Mouse (Mus musculus) midbrain, embryonic 11.5 days (tissue): Measurements from ENCODE around the gene Ablim1. TPM values are rescaled to one million over a fixed set of nuclear protein-coding genes. Genes with fewer than 3 reads are reported as not detected.

Experiments used
- ATAC-seq: fragments of 200-750 bp; cut with Nextera tagmentation; 2 replicates; pipeline ENCODE4 v1.8.0; 2017; ENCODE audit warnings: moderate TSS enrichment, moderate library complexity; ENCODE audit not compliant: low FRiP score
- DNase-seq: peaks from one replicate; pipeline ENCODE4 v3.0.0; 2015; ENCODE audit warnings: low spot score; ENCODE audit errors: missing footprints
- H3K27ac ChIP-seq: fragments of 300-500 bp; sonication (generic); 2 replicates; pipeline ENCODE4 v1.5.1; 2014; ENCODE audit warnings: low read depth, low read length
- H3K27me3 ChIP-seq: fragments of 300-500 bp; sonication (generic); 2 replicates; pipeline ENCODE4 v1.6.1; 2014; ENCODE audit warnings: mild to moderate bottlenecking, low read length, moderate library complexity, mixed read lengths; ENCODE audit not compliant: control insufficient read depth, insufficient read depth
- H3K36me3 ChIP-seq: fragments of 300-500 bp; sonication (generic); 2 replicates; pipeline ENCODE4 v1.6.1; 2014; ENCODE audit warnings: mild to moderate bottlenecking, low read length, moderate library complexity, mixed read lengths; ENCODE audit not compliant: control insufficient read depth, insufficient read depth
- H3K4me1 ChIP-seq: fragments of 300-500 bp; sonication (generic); 2 replicates; pipeline ENCODE4 v1.6.1; 2014; ENCODE audit warnings: low read length; ENCODE audit not compliant: control insufficient read depth, insufficient read depth
- H3K4me2 ChIP-seq: fragments of 300-500 bp; sonication (generic); 2 replicates; pipeline ENCODE4 v1.6.1; 2014; ENCODE audit warnings: mild to moderate bottlenecking, moderate library complexity
- H3K4me3 ChIP-seq: fragments of 300-500 bp; sonication (generic); 2 replicates; pipeline ENCODE4 v1.5.1; 2014; ENCODE audit warnings: low read depth, low read length
- H3K9ac ChIP-seq: fragments of 300-500 bp; sonication (generic); 2 replicates; pipeline ENCODE4 v1.6.1; 2014; ENCODE audit warnings: low read length
- H3K9me3 ChIP-seq: fragments of 300-500 bp; sonication (generic); 2 replicates; pipeline ENCODE4 v1.6.1; 2016; ENCODE audit warnings: low read length; ENCODE audit not compliant: control insufficient read depth
- WGBS: fragments of 180-500 bp; shearing (Covaris S2); extraction: QIAGEN DNeasy Blood & Tissue Kit; methylation state at CpG from one replicate; pipeline ENCODE4 v1.1.7; 2014; 5-methylcytosine and 5-hydroxymethylcytosine counted together
- polyA plus RNA-seq: library from polyadenylated mRNA; unstranded; fragments of >200 nt; fragmentation: Nextera tagmentation; extraction: Ambion mirVana; gene quantifications from 2 replicates; pipeline ENCODE4 v1.2.1, GENCODE M21; 2014

The Ablim1 gene
- polyA plus RNA-seq, 1 experiment from 2014 or later = 18.3 TPM

DNA sequence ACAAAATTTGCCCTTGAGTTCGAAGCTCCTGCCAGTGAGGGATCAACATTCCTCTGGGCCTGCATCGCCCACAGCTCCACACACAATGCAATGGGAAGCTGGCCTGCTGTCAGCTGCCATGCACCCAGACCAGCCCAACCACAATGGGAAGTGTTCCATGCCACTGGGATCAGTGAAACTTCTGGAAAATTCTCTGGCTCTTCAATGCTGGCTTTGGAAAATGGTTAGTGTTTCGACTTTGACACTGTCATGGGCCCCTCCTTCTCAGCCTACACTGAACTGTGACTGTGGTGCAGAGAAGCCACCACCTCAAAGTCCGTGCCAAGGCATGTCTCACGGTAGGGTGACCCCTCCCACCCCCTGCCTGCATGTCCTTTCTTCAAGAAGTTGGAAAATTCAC, 125.3 kb downstream of the Ablim1 start:
- H3K36me3 ChIP-seq = no peaks in the 10 kb centered on the region
- no peaks in the 10 kb centered on the region for H3K4me1 ChIP-seq
- H3K9me3 ChIP-seq = no peaks in the 10 kb centered on the region
- ATAC-seq = no peak
- H3K27ac ChIP-seq = no peak overlapping the region
- no peak overlapping the region for H3K9ac ChIP-seq
- H3K4me3 ChIP-seq = no peak overlapping the region
- 79% methylated on average over 5 of the region's 5 CpGs for WGBS
- peak; percentile 82 for DNase-seq
- H3K4me2 ChIP-seq = no peak overlapping the region
- no peaks in the 10 kb centered on the region for H3K27me3 ChIP-seq

DNA sequence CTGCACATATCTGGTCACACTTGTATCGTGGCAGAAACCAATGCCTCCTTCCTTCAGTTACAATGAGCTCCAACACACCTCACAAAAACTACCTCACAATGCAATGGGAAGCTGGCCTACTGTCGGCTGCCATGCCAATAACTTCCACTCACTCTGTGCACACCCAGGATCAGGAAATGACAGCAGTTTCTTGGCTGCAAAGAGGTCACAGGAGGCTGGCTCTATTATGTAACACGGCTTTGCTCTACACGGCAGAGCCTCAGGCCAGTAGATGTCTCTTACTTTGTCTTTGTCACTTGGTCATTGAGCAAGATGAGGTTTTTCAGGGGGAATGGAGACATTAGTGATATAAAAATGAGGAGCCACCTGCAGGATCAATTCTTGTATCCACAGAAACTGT, 126.2 kb downstream of the Ablim1 start:
- no peak for ATAC-seq

DNA sequence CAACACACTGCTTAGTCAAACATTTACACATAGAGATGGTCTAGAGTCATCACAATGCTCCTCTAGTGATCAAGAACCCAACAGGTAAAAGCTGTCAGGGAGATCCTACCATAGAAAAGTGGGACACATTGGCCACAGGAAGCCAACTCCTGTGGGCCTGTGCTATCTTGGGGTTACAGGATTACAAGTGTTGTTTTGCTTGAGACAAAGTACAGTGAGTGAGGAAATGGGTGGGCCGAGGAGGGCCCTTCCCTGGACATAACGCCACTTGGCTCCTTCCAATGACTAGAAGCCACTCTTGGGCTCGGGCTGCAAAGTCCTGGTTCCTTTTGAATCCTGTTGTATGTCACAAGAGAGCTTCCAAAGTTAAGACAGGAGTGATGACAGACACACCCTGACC, 129.7 kb downstream of the Ablim1 start:
- Histone ChIP-seq H3K36me3 (no peaks in the 10 kb centered on the region), H3K27me3 (no peaks in the 10 kb centered on the region), H3K27ac (no peak overlapping the region), H3K4me3 (no peak overlapping the region), H3K9me3 (no peaks in the 10 kb centered on the region), H3K4me1 (no peaks in the 10 kb centered on the region), H3K4me2 (no peak overlapping the region), H3K9ac (no peak overlapping the region)
- WGBS = 93% methylated on average over 3 of the region's 3 CpGs
- DNase-seq (no peak), ATAC-seq (no peak)

More for the DNA sequence above, 126.2 kb downstream of the Ablim1 start:
- Histone ChIP-seq H3K9ac (no peak overlapping the region), H3K27ac (no peak overlapping the region), H3K9me3 (no peaks in the 10 kb centered on the region), H3K4me2 (no peak overlapping the region), H3K4me1 (no peaks in the 10 kb centered on the region), H3K36me3 (no peaks in the 10 kb centered on the region), H3K27me3 (no peaks in the 10 kb centered on the region), H3K4me3 (no peak overlapping the region)
- WGBS = 86% methylated on average over 4 of the region's 4 CpGs
- peak; percentile 56 for DNase-seq

DNA sequence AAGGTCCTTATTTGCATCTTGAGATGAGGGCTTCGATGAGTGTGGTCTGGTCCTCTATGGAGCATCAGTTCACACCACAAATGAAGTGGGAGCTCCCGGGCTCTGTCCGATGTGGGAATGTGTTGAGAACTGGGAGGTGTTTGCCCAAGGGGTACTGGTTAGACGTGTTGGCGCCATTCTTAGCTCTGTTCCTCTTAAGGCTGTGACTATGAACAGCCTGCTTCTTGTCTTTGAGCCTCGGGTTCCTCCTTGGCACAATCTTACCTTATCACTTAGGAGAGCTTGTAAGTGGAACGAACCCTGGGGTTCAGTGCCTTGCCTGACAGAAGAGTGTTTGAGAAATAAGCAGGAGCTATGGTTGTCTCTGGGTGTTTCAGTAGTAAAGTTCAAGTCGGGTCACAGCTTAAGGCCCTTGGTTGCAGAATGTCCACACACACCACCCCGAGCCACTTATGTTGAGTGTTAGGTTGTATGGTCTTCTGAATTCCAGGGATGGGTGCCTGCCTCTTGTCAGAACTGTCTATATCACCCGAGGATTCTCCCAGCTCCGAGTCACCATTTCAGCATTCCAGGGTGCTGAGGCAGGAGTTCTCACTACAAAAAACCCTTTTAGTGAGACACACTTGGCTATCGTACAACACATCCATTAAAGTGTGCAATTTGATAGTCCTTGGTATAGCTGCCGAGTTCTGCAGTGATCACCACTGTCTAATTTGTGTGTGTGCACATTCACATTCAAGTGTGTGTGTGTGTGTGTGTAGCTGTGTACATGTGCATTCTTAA, 131.6 kb downstream of the Ablim1 start:
- Histone ChIP-seq H3K4me1 (no peaks in the 10 kb centered on the region), H3K9ac (no peak overlapping the region), H3K4me3 (no peak overlapping the region), H3K9me3 (no peaks in the 10 kb centered on the region), H3K36me3 (no peaks in the 10 kb centered on the region), H3K4me2 (no peak overlapping the region), H3K27me3 (no peaks in the 10 kb centered on the region), H3K27ac (no peak overlapping the region)
- no peak for ATAC-seq
- DNase-seq = no peak
- 90% methylated on average over 13 of the region's 13 CpGs for WGBS

DNA sequence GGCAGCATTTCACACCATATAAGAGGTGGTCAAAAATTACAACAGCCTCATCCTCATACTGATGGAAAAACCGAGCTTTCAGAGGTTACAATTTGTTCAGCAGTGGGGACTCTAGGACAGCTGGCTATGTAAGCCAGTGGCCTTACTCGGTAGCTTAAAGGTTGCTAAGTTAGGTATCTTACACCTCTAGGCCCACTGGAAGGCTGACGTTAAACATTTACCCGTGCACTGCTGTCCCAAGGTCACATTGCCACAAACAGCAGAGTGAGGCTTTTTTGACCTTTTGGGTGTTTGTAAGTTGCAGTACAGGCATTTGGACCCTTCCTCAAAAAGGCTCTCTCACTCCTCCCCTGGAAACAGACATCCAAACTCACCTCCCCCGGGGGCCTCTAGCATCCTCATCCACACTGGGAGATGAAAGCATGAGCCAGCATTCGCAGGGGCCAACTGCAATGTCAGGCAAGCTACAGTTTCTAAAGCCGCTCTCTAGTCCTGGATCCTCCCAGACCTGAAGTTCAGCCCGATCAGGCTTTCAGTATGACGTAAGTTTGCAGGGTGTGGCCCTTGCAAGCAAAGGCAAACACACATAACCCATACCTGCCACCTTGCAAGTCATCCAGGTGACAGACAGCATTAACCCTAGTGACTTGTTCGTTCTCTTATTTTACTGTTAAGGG, 132.7 kb downstream of the Ablim1 start:
- Histone ChIP-seq H3K4me1 (no peaks in the 10 kb centered on the region), H3K27ac (no peak overlapping the region), H3K4me3 (no peak overlapping the region), H3K9me3 (no peaks in the 10 kb centered on the region), H3K27me3 (no peaks in the 10 kb centered on the region), H3K9ac (no peak overlapping the region), H3K36me3 (no peaks in the 10 kb centered on the region), H3K4me2 (no peak overlapping the region)
- ATAC-seq (no peak), DNase-seq (no peak)
- WGBS = 93% methylated on average over 10 of the region's 10 CpGs

DNA sequence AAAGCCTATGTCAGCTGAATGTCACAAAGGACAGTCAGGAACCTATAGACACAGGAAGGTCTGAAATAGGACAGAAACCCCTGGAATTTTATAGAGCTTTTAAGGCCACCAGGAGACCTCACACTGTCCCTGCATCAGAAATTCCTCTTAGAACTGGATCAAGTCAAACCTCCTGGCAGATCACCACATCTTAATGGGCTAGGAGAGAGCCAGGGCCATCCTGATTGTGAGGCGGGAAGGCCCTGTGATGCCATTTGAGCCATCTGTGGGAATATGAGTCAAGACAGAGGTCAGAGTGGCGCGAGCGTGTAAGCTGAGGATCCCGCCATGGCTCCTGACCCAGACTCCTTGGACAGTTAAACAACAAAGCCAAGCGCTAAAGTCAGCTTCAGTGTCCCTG, 133.4 kb downstream of the Ablim1 start:
- no peaks in the 10 kb centered on the region for H3K9me3 ChIP-seq
- ATAC-seq = no peak

DNA sequence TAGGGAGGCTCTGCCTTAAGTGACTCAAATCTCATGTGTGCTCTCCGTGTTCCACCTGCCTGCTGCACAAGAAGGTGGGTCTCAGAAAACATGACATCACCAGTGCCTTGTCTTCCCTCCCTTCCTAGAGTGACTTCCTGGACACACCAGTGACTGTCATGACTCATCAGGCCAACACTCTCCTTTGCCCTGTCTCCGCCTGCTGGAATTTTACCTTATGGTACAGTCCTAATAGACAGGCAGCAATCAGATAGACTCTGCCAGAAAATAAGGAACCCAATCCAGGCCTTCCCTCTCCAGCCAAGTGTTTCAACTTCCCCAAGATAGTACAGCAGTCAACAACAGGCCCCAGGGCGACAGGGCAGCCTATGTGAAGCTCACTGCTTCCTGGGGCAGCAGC, 133.8 kb downstream of the Ablim1 start:
- Histone ChIP-seq H3K4me1 (no peaks in the 10 kb centered on the region), H3K27me3 (no peaks in the 10 kb centered on the region), H3K9me3 (no peaks in the 10 kb centered on the region), H3K36me3 (no peaks in the 10 kb centered on the region), H3K4me2 (no peak overlapping the region), H3K4me3 (no peak overlapping the region), H3K9ac (no peak overlapping the region), H3K27ac (no peak overlapping the region)
- DNase-seq (no peak), ATAC-seq (no peak)
- 90% methylated on average over 3 of the region's 3 CpGs for WGBS

More for the DNA sequence above, 133.4 kb downstream of the Ablim1 start:
- Histone ChIP-seq H3K36me3 (no peaks in the 10 kb centered on the region), H3K27ac (no peak overlapping the region), H3K4me3 (no peak overlapping the region), H3K9ac (no peak overlapping the region), H3K4me1 (no peaks in the 10 kb centered on the region), H3K4me2 (no peak overlapping the region), H3K27me3 (no peaks in the 10 kb centered on the region)
- 93% methylated on average over 6 of the region's 6 CpGs for WGBS
- DNase-seq = no peak

DNA sequence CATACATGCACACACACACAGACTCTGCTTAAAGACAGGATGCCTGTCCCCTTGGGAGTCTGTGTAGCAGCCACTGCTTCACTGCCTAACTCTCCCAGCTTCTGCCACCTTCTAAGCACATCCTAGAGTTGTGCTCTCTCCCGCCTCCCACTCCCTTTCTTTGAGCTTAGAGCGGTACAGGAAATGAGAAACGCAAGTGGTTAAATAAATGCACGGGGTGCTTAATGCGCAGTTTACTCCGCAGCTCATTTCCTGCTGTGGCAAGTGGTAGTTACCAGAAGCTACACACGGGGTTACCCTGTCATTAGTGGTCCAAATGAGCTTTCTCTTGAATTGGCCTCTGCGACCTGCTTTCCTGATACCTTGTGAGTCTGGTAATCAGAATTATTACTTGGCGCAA, 134.4 kb downstream of the Ablim1 start:
- Histone ChIP-seq H3K4me2 (no peak overlapping the region), H3K27me3 (no peaks in the 10 kb centered on the region), H3K9ac (no peak overlapping the region), H3K4me3 (no peak overlapping the region), H3K27ac (no peak overlapping the region), H3K4me1 (no peaks in the 10 kb centered on the region), H3K9me3 (no peaks in the 10 kb centered on the region), H3K36me3 (no peaks in the 10 kb centered on the region)
- ATAC-seq (no peak), DNase-seq (no peak)
- 86% methylated on average over 9 of the region's 9 CpGs for WGBS

DNA sequence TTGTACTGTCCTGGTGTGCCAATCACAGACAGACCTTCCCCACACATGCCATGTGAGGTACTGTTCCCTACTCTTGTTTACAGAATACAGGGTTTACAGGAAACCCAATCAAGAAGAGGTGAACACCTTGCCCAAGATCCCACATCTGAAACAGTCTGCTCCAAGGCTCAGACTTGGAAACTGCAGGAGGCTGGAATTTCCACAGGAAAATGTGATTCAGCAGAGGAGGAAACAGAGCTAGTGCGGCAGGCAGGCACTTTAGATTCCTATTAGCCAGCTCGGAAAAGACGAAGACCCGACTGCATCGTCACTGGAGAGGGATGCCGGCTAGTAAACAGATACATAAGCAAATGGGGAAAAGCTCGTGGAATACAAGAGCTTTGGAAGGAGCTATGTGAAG, 135.4 kb downstream of the Ablim1 start:
- no peak for ATAC-seq
- Histone ChIP-seq H3K27ac (no peak overlapping the region), H3K9me3 (no peaks in the 10 kb centered on the region), H3K4me1 (no peaks in the 10 kb centered on the region), H3K4me2 (no peak overlapping the region), H3K4me3 (no peak overlapping the region), H3K9ac (no peak overlapping the region), H3K27me3 (no peaks in the 10 kb centered on the region), H3K36me3 (no peaks in the 10 kb centered on the region)
- DNase-seq = no peak
- WGBS = 88% methylated on average over 7 of the region's 7 CpGs
